Mouse (Mus musculus): Measurements from ENCODE around the gene Gopc.

The Gopc gene

GRCm38 (mm10) chr10:52398715-52399114, 16.8 kb upstream of the Gopc start:
- H3K4me3 ChIP-seq (replicated peaks; ENCODE audit: low read length), result no peak overlapping the region
- H3K27me3 ChIP-seq (ENCODE audit: insufficient read depth, low read length), result no peaks in the 10 kb centered on the region
- no peaks in the 10 kb centered on the region for H3K36me3 ChIP-seq (ENCODE audit: insufficient read depth, low read length)
- H3K4me1 ChIP-seq (replicated peaks; ENCODE audit: low read depth, low read length), result no peaks in the 10 kb centered on the region
- no peak for TF ChIP-seq POU5F1 (IDR thresholded peaks at IDR 0.05; ENCODE audit: borderline replicate concordance, low read length)
- no peaks in the 10 kb centered on the region for H3K9me3 ChIP-seq (ENCODE audit: low read length)

DNA sequence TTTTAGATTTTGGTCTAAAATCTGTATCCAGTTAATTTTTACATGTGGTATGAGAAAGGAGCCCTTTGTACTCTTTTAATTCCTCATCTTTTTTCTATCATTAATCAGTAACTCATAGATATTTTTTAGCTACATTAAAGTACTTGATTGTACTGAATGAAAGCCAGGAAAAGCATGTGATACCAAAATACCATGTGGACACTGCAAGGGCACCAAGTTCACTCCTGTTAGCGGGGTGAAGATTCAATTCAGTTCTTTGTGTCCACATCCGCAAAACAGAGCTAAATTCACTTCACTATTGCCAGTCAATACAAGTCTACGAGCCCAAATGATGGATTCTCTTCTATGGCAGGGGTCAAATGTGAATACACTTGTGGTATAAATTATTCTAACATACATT, 14.7 kb upstream of the Gopc start:
- no peaks in the 10 kb centered on the region for H3K27me3 ChIP-seq (ENCODE audit: insufficient read depth, low read length)
- H3K4me1 ChIP-seq (replicated peaks; ENCODE audit: low read depth, low read length), result no peaks in the 10 kb centered on the region
- H3K36me3 ChIP-seq (ENCODE audit: insufficient read depth, low read length), result no peaks in the 10 kb centered on the region
- H3K9me3 ChIP-seq (ENCODE audit: low read length), result no peaks in the 10 kb centered on the region
- no peak overlapping the region for H3K4me3 ChIP-seq (replicated peaks; ENCODE audit: low read length)
- no peak for TF ChIP-seq NANOG (IDR thresholded peaks at IDR 0.05; ENCODE audit: borderline replicate concordance, low read length)
- no peak for TF ChIP-seq POU5F1 (IDR thresholded peaks at IDR 0.05; ENCODE audit: borderline replicate concordance, low read length)
- no peak for TF ChIP-seq CTCF (conservative IDR thresholded peaks at IDR 0.05; ENCODE audit: low read length)

DNA sequence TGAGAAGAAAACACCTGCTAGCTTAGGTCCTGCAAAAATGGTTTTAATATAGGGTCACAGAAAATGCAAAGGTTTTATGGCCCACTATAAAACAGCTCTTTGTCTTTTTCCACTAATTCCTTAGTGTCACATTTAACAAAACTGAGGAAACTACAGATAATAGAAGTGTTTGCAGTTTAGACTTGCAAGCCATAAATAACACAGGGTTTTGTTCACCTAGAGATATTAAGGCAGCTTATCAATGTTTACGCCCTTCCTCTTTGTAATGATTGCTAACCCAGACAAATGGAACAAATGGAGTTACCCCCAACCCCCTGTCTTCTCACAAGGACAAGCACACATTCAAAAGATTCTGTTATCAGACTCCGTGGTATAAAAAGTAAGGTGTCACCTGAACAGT, 9.3 kb upstream of the Gopc start:
- TF ChIP-seq CTCF (conservative IDR thresholded peaks at IDR 0.05; ENCODE audit: low read length), result no peak
- no peak for TF ChIP-seq POU5F1 (IDR thresholded peaks at IDR 0.05; ENCODE audit: borderline replicate concordance, low read length)
- TF ChIP-seq NANOG (IDR thresholded peaks at IDR 0.05; ENCODE audit: borderline replicate concordance, low read length), result no peak

DNA sequence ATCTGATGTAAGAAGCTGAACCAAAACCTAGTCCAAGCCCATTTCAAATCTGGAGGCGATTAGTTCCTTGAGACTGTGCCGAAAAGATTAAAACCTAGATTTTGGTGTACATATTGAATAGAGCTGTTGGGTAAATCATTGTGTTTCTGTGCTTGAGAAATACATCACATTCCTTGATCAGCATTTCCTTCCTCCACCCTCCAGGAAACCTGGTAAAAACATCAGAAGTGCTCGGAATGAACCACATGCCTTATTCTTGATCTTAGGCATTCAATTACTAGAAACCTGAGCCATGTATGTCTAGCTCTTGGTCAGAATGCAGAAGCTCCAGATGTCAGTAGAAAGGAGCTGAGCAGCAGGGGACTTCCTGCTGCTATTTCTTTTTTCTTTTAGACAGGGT, 7.5 kb upstream of the Gopc start:
- H3K4me3 ChIP-seq (replicated peaks; ENCODE audit: low read length), result no peak overlapping the region
- TF ChIP-seq NANOG (IDR thresholded peaks at IDR 0.05; ENCODE audit: borderline replicate concordance, low read length) (no peak), CTCF (conservative IDR thresholded peaks at IDR 0.05; ENCODE audit: low read length) (no peak), POU5F1 (IDR thresholded peaks at IDR 0.05; ENCODE audit: borderline replicate concordance, low read length) (no peak)
- no peaks in the 10 kb centered on the region for H3K9me3 ChIP-seq (ENCODE audit: low read length)

More for the DNA sequence above, 9.3 kb upstream of the Gopc start:
- Histone ChIP-seq H3K4me3 (replicated peaks; ENCODE audit: low read length) (no peak overlapping the region), H3K4me1 (replicated peaks; ENCODE audit: low read depth, low read length) (no peaks in the 10 kb centered on the region), H3K36me3 (ENCODE audit: insufficient read depth, low read length) (no peaks in the 10 kb centered on the region), H3K27me3 (ENCODE audit: insufficient read depth, low read length) (peaks cover 3% of the 10 kb centered on the region; the same call in 1 of the 2 replicates), H3K9me3 (ENCODE audit: low read length) (no peaks in the 10 kb centered on the region)

GRCm38 (mm10) chr10:52388922-52389430, 7.1 kb upstream of the Gopc start, which contains the start of gene Nepn:
Gene Nepn (plus strand): TSS chr10:52388972.
- no peaks in the 10 kb centered on the region for H3K9me3 ChIP-seq (ENCODE audit: low read length)
- H3K27me3 ChIP-seq (ENCODE audit: insufficient read depth, low read length), result peaks cover 3% of the 10 kb centered on the region; the same call in 1 of the 2 replicates
- TF ChIP-seq POU5F1 (IDR thresholded peaks at IDR 0.05; ENCODE audit: borderline replicate concordance, low read length), result no peak
- no peak for TF ChIP-seq NANOG (IDR thresholded peaks at IDR 0.05; ENCODE audit: borderline replicate concordance, low read length)
- TF ChIP-seq CTCF (conservative IDR thresholded peaks at IDR 0.05; ENCODE audit: low read length), result no peak
- H3K4me3 ChIP-seq (replicated peaks; ENCODE audit: low read length), result no peak within 1 kb of the TSS
- peaks cover 8% of the 10 kb centered on the region; the same call in 1 of the 2 replicates for H3K4me1 ChIP-seq (replicated peaks; ENCODE audit: low read depth, low read length)
- H3K36me3 ChIP-seq (ENCODE audit: insufficient read depth, low read length), result no peaks in the 10 kb centered on the region

More for the DNA sequence above, 7.5 kb upstream of the Gopc start:
- Histone ChIP-seq H3K27me3 (ENCODE audit: insufficient read depth, low read length) (peaks cover 3% of the 10 kb centered on the region; the same call in 1 of the 2 replicates), H3K4me1 (replicated peaks; ENCODE audit: low read depth, low read length) (peaks cover 8% of the 10 kb centered on the region; the same call in 1 of the 2 replicates), H3K36me3 (ENCODE audit: insufficient read depth, low read length) (no peaks in the 10 kb centered on the region)

DNA sequence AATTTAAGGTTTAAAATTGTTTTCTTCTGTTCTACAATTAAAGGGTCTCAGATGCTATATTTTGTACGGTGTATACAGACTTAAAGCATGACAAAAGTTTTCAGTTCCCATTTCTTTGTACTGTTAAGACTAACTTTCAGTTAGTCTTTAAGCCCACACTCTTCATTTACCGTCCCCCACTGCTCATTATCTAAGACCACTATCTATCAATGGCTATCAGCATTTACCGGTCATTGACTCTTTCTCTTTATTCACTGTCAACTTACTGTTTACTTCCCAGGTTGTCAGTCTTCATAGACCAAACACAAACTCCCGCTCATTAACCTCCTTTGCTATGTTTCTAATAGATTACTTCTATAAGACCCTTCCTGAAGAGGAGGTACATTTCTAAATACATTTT, 5.3 kb upstream of the Gopc start:
- H3K4me3 ChIP-seq (replicated peaks; ENCODE audit: low read length), result no peak overlapping the region
- H3K9me3 ChIP-seq (ENCODE audit: low read length), result no peaks in the 10 kb centered on the region
- peaks cover 3% of the 10 kb centered on the region; the same call in 1 of the 2 replicates for H3K27me3 ChIP-seq (ENCODE audit: insufficient read depth, low read length)
- peaks cover 16% of the 10 kb centered on the region for H3K4me1 ChIP-seq (replicated peaks; ENCODE audit: low read depth, low read length)
- TF ChIP-seq NANOG (IDR thresholded peaks at IDR 0.05; ENCODE audit: borderline replicate concordance, low read length) (no peak), POU5F1 (IDR thresholded peaks at IDR 0.05; ENCODE audit: borderline replicate concordance, low read length) (no peak), CTCF (conservative IDR thresholded peaks at IDR 0.05; ENCODE audit: low read length) (no peak)
- H3K36me3 ChIP-seq (ENCODE audit: insufficient read depth, low read length), result no peaks in the 10 kb centered on the region

- TF ChIP-seq NANOG (IDR thresholded peaks at IDR 0.05; ENCODE audit: borderline replicate concordance, low read length) (no peak), POU5F1 (IDR thresholded peaks at IDR 0.05; ENCODE audit: borderline replicate concordance, low read length) (no peak), CTCF (conservative IDR thresholded peaks at IDR 0.05; ENCODE audit: low read length) (peak; percentile 75)
- H3K36me3 ChIP-seq (ENCODE audit: insufficient read depth, low read length), result no peaks in the 10 kb centered on the region
- peaks cover 25% of the 10 kb centered on the region for H3K4me1 ChIP-seq (replicated peaks; ENCODE audit: low read depth, low read length)
- no peaks in the 10 kb centered on the region for H3K9me3 ChIP-seq (ENCODE audit: low read length)
- H3K27me3 ChIP-seq (ENCODE audit: insufficient read depth, low read length), result peaks cover 3% of the 10 kb centered on the region; the same call in 1 of the 2 replicates
- H3K4me3 ChIP-seq (replicated peaks; ENCODE audit: low read length), result no peak overlapping the region
These were observed 3.1 kb upstream of the Gopc start for GRCm38 (mm10) chr10:52384823-52385610.

DNA sequence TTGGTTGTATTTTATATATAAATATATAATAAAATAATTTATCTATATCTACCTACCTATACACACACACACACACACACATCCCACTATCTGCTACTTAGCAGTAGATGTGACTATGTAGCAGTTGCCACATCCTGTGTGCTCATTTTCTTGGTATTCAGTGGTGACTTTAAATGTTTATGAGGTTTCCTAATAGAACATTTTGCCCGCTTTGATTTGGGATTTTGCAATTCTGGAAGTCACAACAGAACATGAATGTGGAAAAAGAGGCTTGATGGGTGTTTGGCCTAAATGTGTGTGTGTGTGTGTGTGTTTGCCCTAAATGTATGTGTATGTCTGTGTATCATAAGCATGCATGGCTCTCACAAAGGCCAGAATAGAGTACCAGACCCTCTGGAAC, 1.6 kb upstream of the Gopc start:
- H3K9me3 ChIP-seq (ENCODE audit: low read length), result no peaks in the 10 kb centered on the region
- no peaks in the 10 kb centered on the region for H3K36me3 ChIP-seq (ENCODE audit: insufficient read depth, low read length)

More for the DNA sequence above, 1.6 kb upstream of the Gopc start:
- TF ChIP-seq NANOG (IDR thresholded peaks at IDR 0.05; ENCODE audit: borderline replicate concordance, low read length) (no peak), CTCF (conservative IDR thresholded peaks at IDR 0.05; ENCODE audit: low read length) (no peak), POU5F1 (IDR thresholded peaks at IDR 0.05; ENCODE audit: borderline replicate concordance, low read length) (no peak)
- Histone ChIP-seq H3K4me3 (replicated peaks; ENCODE audit: low read length) (no peak overlapping the region), H3K4me1 (replicated peaks; ENCODE audit: low read depth, low read length) (peaks cover 25% of the 10 kb centered on the region), H3K27me3 (ENCODE audit: insufficient read depth, low read length) (no peaks in the 10 kb centered on the region)
